Mouse (Mus musculus) olfactory bulb, adult 2 months (tissue): ENCODE results near the gene Ccdc92.
A peak's percentile ranks its signal among the peaks of the same experiment; 100 is the strongest.

Experiments
- CTCF ChIP-seq: fragments of 200-500 bp; IDR thresholded peaks from 2 replicates; pipeline ENCODE4 v1.5.1; 2012; ENCODE audit warnings: low read depth, mild to moderate bottlenecking, low read length, moderate library complexity; ENCODE audit not compliant: insufficient read depth
- POLR2A ChIP-seq: fragments of 200-500 bp; IDR thresholded peaks from 2 replicates; pipeline ENCODE4 v1.6.1; 2012; ENCODE audit warnings: mild to moderate bottlenecking, low read depth, low read length, moderate library complexity; ENCODE audit not compliant: insufficient read depth

DNA sequence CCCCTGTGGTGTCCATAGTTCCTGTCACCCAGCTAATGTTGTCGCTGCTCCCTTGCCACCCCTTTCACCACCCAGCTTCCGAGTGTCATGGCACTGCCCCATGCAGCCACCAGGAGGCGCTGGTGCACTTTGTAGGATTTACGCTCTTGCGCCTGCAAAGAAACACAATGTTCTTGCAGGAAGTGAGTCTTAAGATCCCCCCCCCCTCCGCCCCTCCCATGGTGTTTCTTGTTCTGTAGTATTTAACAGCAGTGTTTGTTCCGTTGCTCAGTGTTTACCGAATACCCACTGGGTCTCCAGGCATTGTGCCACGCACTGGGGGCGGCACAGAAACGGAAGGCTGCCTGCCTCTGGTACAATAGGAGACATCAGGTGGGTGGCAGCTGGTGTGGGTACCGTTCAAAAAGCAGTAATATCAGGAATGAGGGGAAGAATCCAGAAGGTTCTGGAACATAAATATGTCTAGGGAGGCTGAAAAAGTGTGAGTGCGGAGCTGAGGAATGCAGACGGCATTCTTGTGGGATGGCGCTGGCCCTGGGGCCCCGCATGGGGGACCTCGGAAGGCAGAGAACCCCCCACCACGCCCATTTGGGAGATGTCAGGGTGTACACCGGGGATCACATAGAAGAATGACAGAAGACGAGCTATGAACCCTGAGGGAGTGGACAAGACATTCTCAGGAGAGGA is 37.9 kb upstream of the Ccdc92 start:
- peak; percentile 98 for TF ChIP-seq CTCF
- no peak for TF ChIP-seq POLR2A
